In the genomic region with DNA sequence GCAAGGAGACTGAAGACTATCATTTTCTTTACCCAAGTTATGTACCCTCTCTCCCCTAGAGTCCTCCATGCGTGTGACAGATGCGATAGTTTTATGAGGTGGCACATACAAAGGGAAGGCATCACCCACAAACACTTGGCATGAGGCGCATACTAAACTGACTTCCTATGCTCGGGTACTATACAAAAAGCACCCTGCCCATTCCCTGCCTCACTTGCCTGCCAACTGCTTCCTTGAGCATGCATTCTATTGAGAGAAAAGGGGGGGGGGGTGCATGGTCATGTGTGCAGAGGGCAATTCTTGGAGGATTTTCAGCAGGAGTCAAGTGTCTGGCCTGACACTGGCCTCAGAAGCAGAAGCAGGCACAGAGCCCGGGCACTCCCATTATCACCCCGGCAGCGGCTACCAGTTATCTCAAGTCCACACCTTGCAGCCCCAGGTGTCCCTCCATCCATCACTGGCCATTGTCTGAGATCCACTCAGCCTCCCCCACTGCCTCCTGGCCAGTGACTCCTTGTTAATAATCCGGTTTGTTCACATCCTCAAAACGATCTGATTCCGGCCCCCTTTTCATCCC, we compare ENCODE assay signal across 24 mouse cellular contexts. TPM values are rescaled to one million over a fixed set of nuclear protein-coding genes. Genes with fewer than 3 reads are reported as not detected.
DNase-seq lines count a peak whose midpoint lies in the region; ATAC-seq and TF ChIP-seq lines count a peak whose summit lies in the region.
"Had no signal": no experiment of that assay in that cellular context is flagged by ENCODE, and none has a peak within 500 bp of the region (broad histone marks: within the 10 kb centered on the region; RNA-seq: fewer than 3 reads in every experiment).

No protein-coding gene starts in this region.

- H3K4me1 ChIP-seq in hindbrain, embryonic 15.5 days (replicated peaks): no peaks in the 10 kb centered on the region
- H3K4me1 ChIP-seq in hindbrain, embryonic 11.5 days (replicated peaks; ENCODE audit: control insufficient read depth, insufficient read depth, low read length): no peaks in the 10 kb centered on the region
- H3K4me1 ChIP-seq in midbrain, postnatal 0 days (ENCODE audit: insufficient read depth, low read length): no peaks in the 10 kb centered on the region
- H3K4me1 ChIP-seq in midbrain, embryonic 16.5 days (ENCODE audit: control insufficient read depth, insufficient read depth, low read length): no peaks in the 10 kb centered on the region
- no peaks in the 10 kb centered on the region for H3K4me1 ChIP-seq in hindbrain, embryonic 16.5 days (ENCODE audit: control insufficient read depth, insufficient read depth, low read depth, low read length)
- H3K4me1 ChIP-seq in neural tube, embryonic 14.5 days (ENCODE audit: control insufficient read depth, insufficient read depth, low read length): no peaks in the 10 kb centered on the region
- H3K4me1 ChIP-seq: heart, embryonic 12.5 days had no signal

- ATAC-seq in hindbrain, embryonic 15.5 days (ENCODE audit: low FRiP score, low read depth): peak; percentile 45; the same call in 1 of the 2 replicates
- ATAC-seq in hindbrain, embryonic 11.5 days (ENCODE audit: low FRiP score): no peak
- no peak for ATAC-seq in midbrain, postnatal 0 days (ENCODE audit: low FRiP score)
- no peak; the same call in 1 of the 2 replicates for ATAC-seq in midbrain, embryonic 16.5 days
- ATAC-seq in hindbrain, embryonic 16.5 days: peak; percentile 65
- ATAC-seq in neural tube, embryonic 14.5 days (ENCODE audit: low read depth): peak; percentile 64; the same call in 1 of the 2 replicates
- ATAC-seq: activated CD4-positive, CD25-positive, alpha-beta regulatory T cell, adult 4 months; forebrain, embryonic 13.5 days; forebrain, postnatal 0 days; Patski had no signal

- H3K4me3 ChIP-seq in hindbrain, embryonic 15.5 days: no peak overlapping the region
- no peak overlapping the region for H3K4me3 ChIP-seq in hindbrain, embryonic 11.5 days (ENCODE audit: low read depth, low read length)
- no peak overlapping the region for H3K4me3 ChIP-seq in midbrain, postnatal 0 days (ENCODE audit: low read depth, low read length)
- H3K4me3 ChIP-seq in midbrain, embryonic 16.5 days (ENCODE audit: low read depth, low read length): no peak overlapping the region
- H3K4me3 ChIP-seq in hindbrain, embryonic 16.5 days (ENCODE audit: low read length): no peak overlapping the region
- no peak overlapping the region for H3K4me3 ChIP-seq in neural tube, embryonic 14.5 days (ENCODE audit: low read depth, low read length)
- H3K4me3 ChIP-seq: embryonic facial prominence, embryonic 10.5 days; forebrain, embryonic 13.5 days; heart, adult 2 months; heart, embryonic 12.5 days had no signal

- no peaks in the 10 kb centered on the region for H3K27me3 ChIP-seq in hindbrain, embryonic 15.5 days
- no peaks in the 10 kb centered on the region for H3K27me3 ChIP-seq in hindbrain, embryonic 11.5 days (ENCODE audit: control insufficient read depth, insufficient read depth, low read length)
- H3K27me3 ChIP-seq in midbrain, postnatal 0 days (ENCODE audit: insufficient read depth, low read length): no peaks in the 10 kb centered on the region
- H3K27me3 ChIP-seq in midbrain, embryonic 16.5 days (ENCODE audit: control insufficient read depth, insufficient read depth, low read depth, low read length): no peaks in the 10 kb centered on the region
- H3K27me3 ChIP-seq in hindbrain, embryonic 16.5 days (replicated peaks; ENCODE audit: control insufficient read depth, insufficient read depth, low read length): no peaks in the 10 kb centered on the region
- no peaks in the 10 kb centered on the region for H3K27me3 ChIP-seq in neural tube, embryonic 14.5 days (ENCODE audit: control insufficient read depth, insufficient read depth, low read length)
- H3K27me3 ChIP-seq: CH12.LX; forebrain, embryonic 13.5 days; Patski had no signal

- H3K27ac ChIP-seq in hindbrain, embryonic 15.5 days (replicated peaks): no peak overlapping the region
- no peak overlapping the region for H3K27ac ChIP-seq in hindbrain, embryonic 11.5 days (ENCODE audit: low read depth, low read length)
- no peak overlapping the region for H3K27ac ChIP-seq in midbrain, postnatal 0 days (ENCODE audit: low read depth, low read length)
- no peak overlapping the region for H3K27ac ChIP-seq in midbrain, embryonic 16.5 days (ENCODE audit: low read length)
- no peak overlapping the region for H3K27ac ChIP-seq in hindbrain, embryonic 16.5 days (ENCODE audit: low read depth, low read length)
- no peak overlapping the region for H3K27ac ChIP-seq in neural tube, embryonic 14.5 days (ENCODE audit: low read depth, low read length)
- H3K27ac ChIP-seq: embryonic facial prominence, embryonic 10.5 days; forebrain, embryonic 13.5 days; heart, adult 2 months had no signal

- no peaks in the 10 kb centered on the region for H3K9me3 ChIP-seq in hindbrain, embryonic 15.5 days
- H3K9me3 ChIP-seq in hindbrain, embryonic 11.5 days (ENCODE audit: control insufficient read depth, low read length): no peaks in the 10 kb centered on the region
- no peaks in the 10 kb centered on the region for H3K9me3 ChIP-seq in midbrain, postnatal 0 days (ENCODE audit: low read length)
- no peaks in the 10 kb centered on the region for H3K9me3 ChIP-seq in midbrain, embryonic 16.5 days (replicated peaks; ENCODE audit: control insufficient read depth, low read length, poor library complexity, severe bottlenecking)
- no peaks in the 10 kb centered on the region for H3K9me3 ChIP-seq in hindbrain, embryonic 16.5 days (ENCODE audit: control insufficient read depth, low read length)
- no peaks in the 10 kb centered on the region for H3K9me3 ChIP-seq in neural tube, embryonic 14.5 days (ENCODE audit: control insufficient read depth, low read length)
- H3K9me3 ChIP-seq: embryonic facial prominence, embryonic 10.5 days; forebrain, embryonic 13.5 days; heart, embryonic 12.5 days had no signal

- 50% methylated on average over 10 of the region's 10 CpGs for WGBS in hindbrain, embryonic 15.5 days
- 72% methylated on average over 10 of the region's 10 CpGs for WGBS in hindbrain, embryonic 11.5 days
- 65% methylated on average over 10 of the region's 10 CpGs for WGBS in midbrain, postnatal 0 days
- whole genome bisulfite sequencing in midbrain, embryonic 16.5 days: 56% methylated on average over 10 of the region's 10 CpGs
- 51% methylated on average over 10 of the region's 10 CpGs for WGBS in hindbrain, embryonic 16.5 days
- 56% methylated on average over 10 of the region's 10 CpGs for WGBS in neural tube, embryonic 14.5 days

- no peak for TF ChIP-seq CTCF in midbrain, postnatal 0 days (IDR thresholded peaks at IDR 0.05)

- H3K4me2 ChIP-seq in hindbrain, embryonic 15.5 days: no peak overlapping the region
- no peak overlapping the region for H3K4me2 ChIP-seq in hindbrain, embryonic 11.5 days (replicated peaks; ENCODE audit: low read depth, low read length)
- no peak overlapping the region for H3K4me2 ChIP-seq in midbrain, postnatal 0 days (ENCODE audit: low read depth, low read length, poor library complexity, severe bottlenecking)
- H3K4me2 ChIP-seq in midbrain, embryonic 16.5 days (ENCODE audit: low read length): no peak overlapping the region
- H3K4me2 ChIP-seq in hindbrain, embryonic 16.5 days (ENCODE audit: low read length): no peak overlapping the region
- H3K4me2 ChIP-seq in neural tube, embryonic 14.5 days (ENCODE audit: low read depth, low read length): no peak overlapping the region
- H3K4me2 ChIP-seq: forebrain, embryonic 13.5 days; heart, embryonic 12.5 days had no signal

- H3K9ac ChIP-seq in hindbrain, embryonic 15.5 days: no peak overlapping the region
- H3K9ac ChIP-seq in hindbrain, embryonic 11.5 days (ENCODE audit: low read depth, low read length): no peak overlapping the region
- H3K9ac ChIP-seq in midbrain, postnatal 0 days (replicated peaks; ENCODE audit: low read length, poor library complexity, severe bottlenecking): no peak overlapping the region
- no peak overlapping the region for H3K9ac ChIP-seq in midbrain, embryonic 16.5 days (ENCODE audit: low read depth, low read length)
- H3K9ac ChIP-seq in hindbrain, embryonic 16.5 days (ENCODE audit: low read depth, low read length): no peak overlapping the region
- H3K9ac ChIP-seq in neural tube, embryonic 14.5 days (replicated peaks; ENCODE audit: low read depth, low read length): no peak overlapping the region
- H3K9ac ChIP-seq: forebrain, embryonic 13.5 days; forebrain, postnatal 0 days; heart, embryonic 12.5 days had no signal

- DNase-seq in hindbrain, embryonic 11.5 days (ENCODE audit: low spot score): no peak
- DNase-seq in midbrain, postnatal 0 days (ENCODE audit: low spot score): peak; percentile 34
- DNase-seq in thymus, postnatal 4 days: no peak
- DNase-seq: adrenal gland, postnatal 14 days; cerebellum, adult 18-20 months; forebrain, postnatal 0 days; gastrocnemius, postnatal 14 days; heart, adult 2 months had no signal

- no peaks in the 10 kb centered on the region for H3K36me3 ChIP-seq in hindbrain, embryonic 15.5 days
- H3K36me3 ChIP-seq in hindbrain, embryonic 11.5 days (ENCODE audit: control insufficient read depth, insufficient read depth, low read length): no peaks in the 10 kb centered on the region
- no peaks in the 10 kb centered on the region for H3K36me3 ChIP-seq in midbrain, postnatal 0 days (ENCODE audit: insufficient read depth, low read length)
- H3K36me3 ChIP-seq in midbrain, embryonic 16.5 days (ENCODE audit: control insufficient read depth, insufficient read depth, low read length): no peaks in the 10 kb centered on the region
- no peaks in the 10 kb centered on the region for H3K36me3 ChIP-seq in hindbrain, embryonic 16.5 days (ENCODE audit: control insufficient read depth, insufficient read depth, low read length)
- no peaks in the 10 kb centered on the region for H3K36me3 ChIP-seq in neural tube, embryonic 14.5 days (ENCODE audit: control insufficient read depth, insufficient read depth, low read length)
- H3K36me3 ChIP-seq: embryonic facial prominence, embryonic 10.5 days; heart, embryonic 12.5 days had no signal

RNA-seq across cellular contexts. Expression of a gene that starts 44.7 kb away (rescaled TPM):
- 0.09 TPM in 1 of 2 replicates, not detected in the other for polyA plus RNA-seq in hindbrain, embryonic 15.5 days (2015; fragmentation: Nextera tagmentation; extraction: Ambion mirVana)
- not detected in 2 replicates for polyA plus RNA-seq in hindbrain, embryonic 11.5 days (2014; fragmentation: Nextera tagmentation; extraction: Ambion mirVana)
- total RNA-seq in midbrain, postnatal 0 days (2014; rRNA removed): 0.28 TPM in 1 of 2 replicates, not detected in the other
- polyA plus RNA-seq in midbrain, postnatal 0 days (2015; fragmentation: Nextera tagmentation; extraction: Ambion mirVana): 0.22 TPM in 1 of 2 replicates, not detected in the other
- polyA plus RNA-seq in midbrain, embryonic 16.5 days (2015; fragmentation: Nextera tagmentation; extraction: Ambion mirVana): not detected in 2 replicates
- polyA plus RNA-seq in hindbrain, embryonic 16.5 days (2015; fragmentation: Nextera tagmentation; extraction: Ambion mirVana): not detected in 2 replicates
- polyA plus RNA-seq in neural tube, embryonic 14.5 days (2014; fragmentation: Nextera tagmentation; extraction: Ambion mirVana): 0.17 and 0.52 TPM in 2 replicates
- total RNA-seq: adrenal gland, adult 18-20 months; gastrocnemius, postnatal 14 days; heart, adult 2 months; heart, postnatal 25 days had no signal
- polyA plus RNA-seq: activated CD4-positive, CD25-positive, alpha-beta regulatory T cell, adult 4 months; embryonic facial prominence, embryonic 14.5 days; forebrain, embryonic 13.5 days; gonadal fat pad, adult 2 months; heart, adult 2 months; heart, embryonic 12.5 days; Patski had no signal

RNA-seq across cellular contexts. Expression of a gene that starts 46.3 kb away (rescaled TPM):
- not detected in 2 replicates for polyA plus RNA-seq in hindbrain, embryonic 15.5 days (2015; fragmentation: Nextera tagmentation; extraction: Ambion mirVana)
- not detected in 2 replicates for polyA plus RNA-seq in hindbrain, embryonic 11.5 days (2014; fragmentation: Nextera tagmentation; extraction: Ambion mirVana)
- not detected in 2 replicates for total RNA-seq in midbrain, postnatal 0 days (2014; rRNA removed)
- polyA plus RNA-seq in midbrain, postnatal 0 days (2015; fragmentation: Nextera tagmentation; extraction: Ambion mirVana): not detected in 2 replicates
- not detected in 2 replicates for polyA plus RNA-seq in midbrain, embryonic 16.5 days (2015; fragmentation: Nextera tagmentation; extraction: Ambion mirVana)
- polyA plus RNA-seq in hindbrain, embryonic 16.5 days (2015; fragmentation: Nextera tagmentation; extraction: Ambion mirVana): not detected in 2 replicates
- not detected in 2 replicates for polyA plus RNA-seq in neural tube, embryonic 14.5 days (2014; fragmentation: Nextera tagmentation; extraction: Ambion mirVana)
- total RNA-seq: adrenal gland, adult 18-20 months; adrenal gland, postnatal 14 days; CH12.LX; forebrain, postnatal 0 days; gastrocnemius, adult 18-20 months; gastrocnemius, postnatal 14 days; heart, adult 2 months; heart, postnatal 25 days had no signal
- polyA plus RNA-seq: activated CD4-positive, CD25-positive, alpha-beta regulatory T cell, adult 4 months; embryonic facial prominence, embryonic 10.5 days; embryonic facial prominence, embryonic 14.5 days; forebrain, embryonic 13.5 days; forebrain, postnatal 0 days; gonadal fat pad, adult 2 months; heart, adult 2 months; heart, embryonic 12.5 days; heart, embryonic 16.5 days; Patski had no signal

Comparison
In these comparisons a context has a peak if more than half of its experiments do, and no peak if none do; other contexts are left out.
1. ATAC-seq: peak in hindbrain, embryonic 15.5 days (single experiment), hindbrain, embryonic 16.5 days (single experiment) and neural tube, embryonic 14.5 days (single experiment); none in hindbrain, embryonic 11.5 days (single experiment), midbrain, postnatal 0 days (single experiment) and midbrain, embryonic 16.5 days (single experiment).